Mouse (Mus musculus): Measurements from ENCODE around the gene Calml4. TPM values are rescaled to one million over a fixed set of nuclear protein-coding genes. Genes with fewer than 3 reads are reported as not detected.

Gene Calml4
- total RNA-seq (2014; fragmentation: Nextera tagmentation), result not detected in 2 replicates
- total RNA-seq (2017), result 0.11 TPM in 1 of 2 replicates, not detected in the other
- 0.15 TPM in 1 of 2 replicates, not detected in the other for polyA plus RNA-seq (2012)

- ATAC-seq (ENCODE audit: extremely low read depth, insufficient number of reproducible peaks, low FRiP score, poor library complexity, severe bottlenecking), result no peak
- Histone ChIP-seq H3K36me3 (replicated peaks) (no peaks in the 10 kb centered on the region), H3K4me3 (ENCODE audit: low read depth, low read length) (no peak within 1 kb of the TSS), H3K9me3 (replicated peaks) (no peaks in the 10 kb centered on the region), H3K4me1 (ENCODE audit: insufficient read depth, low read depth, low read length) (0 out of 2 replicates have a peak, but pooled peaks cover 5% of the 10 kb centered on the region), H3K27me3 (ENCODE audit: insufficient read depth, low read length) (peaks cover 42% of the 10 kb centered on the region)
- TF ChIP-seq GATA2 (IDR thresholded peaks at IDR 0.05; ENCODE audit: borderline replicate concordance, low read depth, low read length) (no peak), CTCF (IDR thresholded peaks at IDR 0.05; ENCODE audit: low read depth, low read length) (no peak), POLR2AphosphoS5 (IDR thresholded peaks at IDR 0.05; ENCODE audit: insufficient replicate concordance, low read depth, low read length) (no peak), GATA1 (IDR thresholded peaks at IDR 0.05; ENCODE audit: borderline replicate concordance, low read length) (no peak), TAL1 (conservative IDR thresholded peaks at IDR 0.05; ENCODE audit: low read depth, low read length) (no peak)
- no peak for DNase-seq (ENCODE audit: low spot score)
These were observed at the start of gene Calml4 for GRCm38 (mm10) chr9:62857719-62858261. Gene Calml4 (plus strand): TSS chr9:62858080.

DNA sequence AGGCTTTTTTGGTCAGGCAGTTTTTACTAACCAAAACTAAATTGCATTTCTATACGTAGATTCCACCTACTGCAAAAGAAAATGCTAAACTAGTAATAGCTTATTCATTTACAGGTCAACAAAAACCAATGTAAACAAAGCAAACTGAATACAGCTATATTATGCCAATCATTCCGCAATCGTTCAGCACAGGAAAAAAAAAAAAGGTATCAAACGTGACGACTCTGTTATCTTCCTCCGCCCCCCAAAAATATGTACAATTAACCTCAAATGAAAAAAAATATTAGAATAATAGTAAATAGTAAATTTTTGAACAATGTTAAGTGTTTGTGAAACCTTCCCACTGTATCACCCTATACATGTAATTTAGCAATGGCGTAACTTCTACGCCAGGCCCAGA, 47.8 kb upstream of the Calml4 start:
- peaks cover 46% of the 10 kb centered on the region for H3K4me1 ChIP-seq (ENCODE audit: insufficient read depth, low read depth, low read length)
- no peaks in the 10 kb centered on the region for H3K9me3 ChIP-seq (replicated peaks)

DNA sequence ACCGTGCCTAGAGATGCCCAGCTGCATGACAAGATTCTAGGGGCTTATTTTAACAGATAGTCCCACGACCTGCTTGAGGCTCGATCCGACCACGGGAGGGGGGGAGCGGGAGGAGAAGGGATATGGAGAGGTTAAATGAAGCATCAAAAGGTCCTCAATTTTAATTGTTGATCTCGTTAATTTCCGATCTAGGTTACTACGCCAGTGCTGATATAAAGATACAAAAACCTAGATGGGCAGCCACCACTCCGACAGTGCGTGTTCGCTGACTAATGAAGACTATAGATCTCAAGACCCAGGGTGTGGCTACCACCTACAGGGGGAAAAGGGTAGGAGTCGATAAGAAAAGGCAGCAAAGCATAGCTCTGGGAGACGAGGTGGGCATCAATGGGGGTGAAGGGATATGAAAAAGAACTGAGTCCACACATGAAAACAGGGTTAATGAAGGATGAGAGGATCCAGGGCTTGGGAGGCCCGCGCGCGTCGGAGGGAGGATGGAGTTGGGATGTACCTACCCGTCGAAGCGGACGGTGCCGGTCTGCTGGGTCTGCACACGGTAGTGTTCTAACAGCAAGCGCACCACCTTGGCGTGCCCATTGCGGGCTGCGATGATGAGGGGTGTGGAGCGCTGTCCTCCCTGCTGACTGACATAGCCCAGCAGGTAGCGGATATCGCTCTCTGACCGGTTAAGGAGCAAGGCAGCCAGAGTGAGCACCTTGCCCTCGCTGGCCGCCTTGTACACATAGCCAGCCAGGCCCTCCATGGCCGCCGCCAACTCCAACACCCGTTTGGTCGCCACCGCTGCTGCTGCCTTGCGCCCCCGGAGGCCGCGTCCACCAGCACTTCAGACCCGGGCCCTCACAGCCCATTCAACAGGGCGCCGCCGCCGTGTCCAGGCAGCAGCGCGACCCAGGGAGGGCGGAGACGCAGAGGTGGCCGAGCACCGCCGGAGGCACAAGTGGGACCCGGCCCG, 47.1 kb upstream of the Calml4 start:
- DNase-seq (ENCODE audit: low spot score) (peak; percentile 60), ATAC-seq (ENCODE audit: extremely low read depth, insufficient number of reproducible peaks, low FRiP score, poor library complexity, severe bottlenecking) (0 out of 2 replicates have a peak, but pooled peaks have one; percentile 32)
- TF ChIP-seq GATA2 (IDR thresholded peaks at IDR 0.05; ENCODE audit: borderline replicate concordance, low read depth, low read length) (no peak), POLR2AphosphoS5 (IDR thresholded peaks at IDR 0.05; ENCODE audit: insufficient replicate concordance, low read depth, low read length) (no peak), TAL1 (conservative IDR thresholded peaks at IDR 0.05; ENCODE audit: low read depth, low read length) (no peak)
- Histone ChIP-seq H3K4me1 (ENCODE audit: insufficient read depth, low read depth, low read length) (peaks cover 44% of the 10 kb centered on the region), H3K4me3 (ENCODE audit: low read depth, low read length) (peak overlapping the region; percentile 100), H3K27me3 (ENCODE audit: insufficient read depth, low read length) (no peaks in the 10 kb centered on the region), H3K9me3 (replicated peaks) (no peaks in the 10 kb centered on the region), H3K36me3 (replicated peaks) (peaks cover 31% of the 10 kb centered on the region)

More for the DNA sequence above, 47.8 kb upstream of the Calml4 start:
- TF ChIP-seq GATA2 (IDR thresholded peaks at IDR 0.05; ENCODE audit: borderline replicate concordance, low read depth, low read length), result no peak
- no peak for TF ChIP-seq GATA1 (IDR thresholded peaks at IDR 0.05; ENCODE audit: borderline replicate concordance, low read length)
- no peak for TF ChIP-seq POLR2AphosphoS5 (IDR thresholded peaks at IDR 0.05; ENCODE audit: insufficient replicate concordance, low read depth, low read length)
- no peak for TF ChIP-seq TAL1 (conservative IDR thresholded peaks at IDR 0.05; ENCODE audit: low read depth, low read length)
- TF ChIP-seq CTCF (IDR thresholded peaks at IDR 0.05; ENCODE audit: low read depth, low read length), result no peak
- DNase-seq (ENCODE audit: low spot score) (no peak), ATAC-seq (ENCODE audit: extremely low read depth, insufficient number of reproducible peaks, low FRiP score, poor library complexity, severe bottlenecking) (no peak)
- H3K4me3 ChIP-seq (ENCODE audit: low read depth, low read length), result peak overlapping the region; percentile 100
- no peaks in the 10 kb centered on the region for H3K27me3 ChIP-seq (ENCODE audit: insufficient read depth, low read length)
- peaks cover 35% of the 10 kb centered on the region for H3K36me3 ChIP-seq (replicated peaks)

GRCm38 (mm10) chr9:62811516-62812121, 46.3 kb upstream of the Calml4 start, which contains the start of gene Fem1b:
Gene Fem1b (minus strand): TSS chr9:62811934.
- Histone ChIP-seq H3K4me1 (ENCODE audit: insufficient read depth, low read depth, low read length) (peaks cover 49% of the 10 kb centered on the region), H3K4me3 (ENCODE audit: low read depth, low read length) (peak within 1 kb of the TSS; percentile 100), H3K36me3 (replicated peaks) (peaks cover 25% of the 10 kb centered on the region), H3K27me3 (ENCODE audit: insufficient read depth, low read length) (no peaks in the 10 kb centered on the region), H3K9me3 (replicated peaks) (no peaks in the 10 kb centered on the region)
- TF ChIP-seq TAL1 (conservative IDR thresholded peaks at IDR 0.05; ENCODE audit: low read depth, low read length) (no peak), POLR2AphosphoS5 (IDR thresholded peaks at IDR 0.05; ENCODE audit: insufficient replicate concordance, low read depth, low read length) (no peak)
- peak; percentile 84 for ATAC-seq (ENCODE audit: extremely low read depth, insufficient number of reproducible peaks, low FRiP score, poor library complexity, severe bottlenecking)
- DNase-seq (ENCODE audit: low spot score), result peak; percentile 80

GRCm38 (mm10) chr9:62812216-62813049, 45.4 kb upstream of the Calml4 start:
- ATAC-seq (ENCODE audit: extremely low read depth, insufficient number of reproducible peaks, low FRiP score, poor library complexity, severe bottlenecking), result no peak
- H3K4me3 ChIP-seq (ENCODE audit: low read depth, low read length), result peak overlapping the region; percentile 100
- no peak for DNase-seq (ENCODE audit: low spot score)
- H3K36me3 ChIP-seq (replicated peaks), result peaks cover 23% of the 10 kb centered on the region
- TF ChIP-seq POLR2AphosphoS5 (IDR thresholded peaks at IDR 0.05; ENCODE audit: insufficient replicate concordance, low read depth, low read length), result no peak
- TF ChIP-seq TAL1 (conservative IDR thresholded peaks at IDR 0.05; ENCODE audit: low read depth, low read length), result no peak
- no peak for TF ChIP-seq CTCF (IDR thresholded peaks at IDR 0.05; ENCODE audit: low read depth, low read length)
- no peak for TF ChIP-seq GATA2 (IDR thresholded peaks at IDR 0.05; ENCODE audit: borderline replicate concordance, low read depth, low read length)
- TF ChIP-seq GATA1 (IDR thresholded peaks at IDR 0.05; ENCODE audit: borderline replicate concordance, low read length), result no peak
- peaks cover 55% of the 10 kb centered on the region for H3K4me1 ChIP-seq (ENCODE audit: insufficient read depth, low read depth, low read length)
- H3K27me3 ChIP-seq (ENCODE audit: insufficient read depth, low read length), result no peaks in the 10 kb centered on the region
- H3K9me3 ChIP-seq (replicated peaks), result no peaks in the 10 kb centered on the region
